Mouse (Mus musculus) liver, embryonic 16.5 days (tissue): ENCODE results near the gene Zcchc3. TPM values are rescaled to one million over a fixed set of nuclear protein-coding genes. Genes with fewer than 3 reads are reported as not detected.

ENCODE experiments used
- ATAC-seq: fragments of 200-750 bp; cut with Nextera tagmentation; 2 replicates; pipeline ENCODE4 v1.8.0; 2017; ENCODE audit warnings: low read depth, mild to moderate bottlenecking, moderate number of reproducible peaks, moderate library complexity
- H3K27ac ChIP-seq: fragments of 300-500 bp; sonication (generic); 2 replicates; pipeline ENCODE4 v1.5.1; 2014; ENCODE audit warnings: mild to moderate bottlenecking, low read length
- H3K27me3 ChIP-seq: fragments of 300-500 bp; sonication (generic); 2 replicates; pipeline ENCODE4 v1.6.1; 2014; ENCODE audit warnings: low read depth, low read length, mixed read lengths; ENCODE audit not compliant: control insufficient read depth, insufficient read depth
- H3K36me3 ChIP-seq: fragments of 300-500 bp; sonication (generic); 2 replicates; pipeline ENCODE4 v1.6.1; 2014; ENCODE audit warnings: mild to moderate bottlenecking; ENCODE audit not compliant: control insufficient read depth, insufficient read depth
- H3K4me1 ChIP-seq: fragments of 300-500 bp; sonication (generic); 2 replicates; pipeline ENCODE4 v1.6.1; 2014; ENCODE audit warnings: low read depth, low read length, mixed read lengths; ENCODE audit not compliant: control insufficient read depth
- H3K4me2 ChIP-seq: fragments of 300-500 bp; sonication (generic); 2 replicates; pipeline ENCODE4 v1.6.1; 2014; ENCODE audit warnings: low read depth, low read length, mixed read lengths
- H3K4me3 ChIP-seq: fragments of 300-500 bp; sonication (generic); 2 replicates; pipeline ENCODE4 v1.5.1; 2014; ENCODE audit warnings: low read depth, mild to moderate bottlenecking, low read length
- H3K9ac ChIP-seq: fragments of 300-500 bp; sonication (generic); 2 replicates; pipeline ENCODE4 v1.6.1; 2014; ENCODE audit warnings: low read depth, low read length
- H3K9me3 ChIP-seq: fragments of 300-500 bp; sonication (generic); replicated peaks from 2 replicates; pipeline ENCODE4 v1.6.1; 2016; ENCODE audit warnings: low read length; ENCODE audit not compliant: control insufficient read depth
- WGBS: fragments of 180-500 bp; shearing (Covaris S2); extraction: QIAGEN DNeasy Blood & Tissue Kit; methylation state at CpG from one replicate; pipeline ENCODE4 v1.1.7; 2014; ENCODE audit not compliant: insufficient replicate concordance; 5-methylcytosine and 5-hydroxymethylcytosine counted together
- polyA plus RNA-seq: library from polyadenylated mRNA; unstranded; fragments of >200 nt; fragmentation: Nextera tagmentation; extraction: Ambion mirVana; gene quantifications from 2 replicates; pipeline ENCODE4 v1.2.1, GENCODE M21; 2015

Gene Zcchc3
- polyA plus RNA-seq, 1 experiment from 2014 or later: 6.7 TPM

DNA sequence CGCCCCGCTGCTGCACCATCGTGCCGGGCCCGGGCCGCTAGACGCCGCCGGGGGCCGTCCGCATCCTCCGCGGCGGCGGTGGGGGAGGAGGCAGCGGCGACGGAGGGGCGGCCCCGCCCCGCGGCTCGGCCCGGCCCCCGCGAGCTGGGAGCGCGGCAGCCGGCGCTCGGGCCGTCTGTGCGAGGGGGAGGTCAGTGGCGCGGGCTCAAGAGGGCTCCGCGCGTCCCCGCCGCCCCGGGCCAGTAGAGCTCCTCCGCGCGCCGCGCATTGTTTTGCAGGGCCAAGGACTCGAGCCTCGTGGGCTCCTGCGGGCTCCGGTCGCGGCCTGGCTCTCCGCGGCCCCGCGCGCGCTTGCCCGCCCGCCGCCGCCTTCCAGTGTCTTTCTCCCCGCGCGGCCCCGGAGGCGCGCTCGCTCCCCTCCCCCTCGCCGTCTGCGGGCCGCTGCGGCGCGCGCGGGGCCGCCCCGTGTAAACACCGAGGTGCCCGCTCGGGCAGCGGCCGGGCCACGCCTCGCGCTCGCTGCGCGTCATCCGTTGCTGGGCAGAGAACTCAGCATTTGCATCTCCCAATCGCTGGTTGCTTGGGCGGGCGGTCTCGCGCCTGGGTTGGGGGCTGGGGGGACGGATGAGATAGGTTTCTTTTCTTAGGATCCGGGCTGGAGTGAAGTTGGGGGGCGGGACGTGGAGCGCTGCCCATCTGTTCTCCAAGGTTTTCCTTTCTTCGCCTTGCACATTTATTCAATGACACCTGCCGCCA lies 17.0 kb downstream of the Zcchc3 start, which contains the start of gene Sox12:
Gene Sox12 (minus strand): TSS at position 384 of the 756 bp plus-strand sequence.
- ATAC-seq: peak; percentile 66
- Histone ChIP-seq H3K27ac (peak within 1 kb of the TSS; percentile 93), H3K9ac (peak within 1 kb of the TSS; percentile 83), H3K9me3 (no peaks in the 10 kb centered on the region), H3K4me3 (peak within 1 kb of the TSS; percentile 79), H3K27me3 (no peaks in the 10 kb centered on the region), H3K4me1 (peaks cover 42% of the 10 kb centered on the region), H3K4me2 (peak within 1 kb of the TSS; percentile 90), H3K36me3 (no peaks in the 10 kb centered on the region)
- WGBS: 0% methylated on average over 83 of the region's 104 CpGs

DNA sequence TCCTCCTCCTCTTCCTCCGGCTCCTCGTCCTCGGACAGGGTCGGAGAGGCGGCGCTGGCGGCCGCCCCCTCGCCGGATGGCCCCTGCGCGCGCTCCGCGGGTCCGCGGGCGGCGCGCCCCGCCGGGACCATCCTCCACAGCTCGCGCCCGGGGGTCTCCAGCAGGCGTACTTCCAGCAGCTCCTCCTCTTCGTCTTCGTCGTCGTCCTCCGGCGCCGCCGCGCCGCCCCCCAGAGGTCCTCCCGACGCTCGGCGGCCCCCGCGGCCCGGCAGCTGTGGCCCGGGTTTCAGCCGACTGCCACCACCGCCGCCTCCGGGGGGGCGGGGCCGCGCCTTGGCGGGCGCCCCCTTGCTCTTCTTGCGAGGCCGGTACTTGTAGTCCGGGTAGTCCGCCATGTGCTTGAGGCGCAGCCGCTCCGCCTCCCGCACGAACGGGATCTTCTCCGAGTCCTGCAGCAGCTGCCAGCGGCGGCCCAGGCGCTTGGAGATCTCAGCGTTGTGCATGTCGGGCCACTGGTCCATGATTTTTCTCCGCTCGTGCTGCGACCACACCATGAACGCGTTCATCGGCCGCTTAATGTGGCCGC lies 17.7 kb downstream of the Zcchc3 start:
- Histone ChIP-seq H3K27ac (peak overlapping the region; percentile 93), H3K27me3 (no peaks in the 10 kb centered on the region), H3K4me2 (peak overlapping the region; percentile 90), H3K9me3 (no peaks in the 10 kb centered on the region), H3K36me3 (no peaks in the 10 kb centered on the region), H3K4me1 (peaks cover 42% of the 10 kb centered on the region), H3K4me3 (peak overlapping the region; percentile 79), H3K9ac (peak overlapping the region; percentile 83)
- WGBS: under 1% methylated on average over 66 of the region's 77 CpGs
- ATAC-seq: peak; percentile 10; the same call in 1 of the 2 replicates

DNA sequence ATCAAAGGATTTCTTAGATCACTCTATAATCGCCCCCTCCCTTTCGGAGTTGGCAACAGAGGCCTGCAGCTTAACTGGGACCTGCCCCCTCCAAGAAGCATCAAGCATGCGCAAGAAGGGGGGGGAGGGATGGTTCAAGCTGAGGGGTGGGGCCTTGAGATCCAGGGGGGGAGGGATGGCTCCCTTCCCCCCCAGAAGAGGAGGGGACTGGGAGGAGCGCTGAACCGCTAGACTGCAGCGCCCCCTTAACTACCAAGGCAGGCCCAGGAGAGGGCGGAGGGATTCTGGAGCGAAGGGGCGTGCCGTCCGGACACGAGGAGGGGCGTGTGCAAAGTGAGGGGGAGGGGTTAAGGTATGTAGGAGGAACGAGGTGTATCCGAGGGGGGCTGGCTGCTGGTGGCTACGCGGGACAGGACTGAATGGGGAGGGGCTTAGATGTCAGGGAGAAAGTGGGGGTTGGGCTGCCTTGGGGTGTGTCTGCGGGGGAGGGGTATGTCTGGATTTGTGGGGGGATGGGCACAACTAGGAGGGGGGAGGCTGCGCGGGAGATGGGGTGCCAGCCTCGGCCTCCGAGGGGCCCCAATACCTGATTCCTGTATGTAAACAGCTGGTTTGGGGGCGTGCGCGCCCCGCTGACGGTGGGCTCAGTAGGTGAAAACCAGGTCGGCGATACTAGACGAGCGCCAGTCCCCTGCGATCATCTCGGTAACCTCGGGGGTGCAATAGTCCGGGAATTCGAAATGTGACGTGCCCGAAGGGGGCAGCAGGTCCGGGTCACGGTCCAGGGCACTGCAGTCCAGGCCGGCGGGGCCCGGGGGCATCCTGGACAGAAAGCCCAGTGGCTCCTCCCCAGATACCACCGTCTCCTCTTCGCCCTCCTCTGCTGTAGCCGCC lies 18.5 kb downstream of the Zcchc3 start:
- Histone ChIP-seq H3K27me3 (no peaks in the 10 kb centered on the region), H3K36me3 (no peaks in the 10 kb centered on the region), H3K27ac (peak overlapping the region; percentile 93), H3K9me3 (no peaks in the 10 kb centered on the region), H3K4me3 (peak overlapping the region; percentile 79), H3K9ac (peak overlapping the region; percentile 83), H3K4me1 (peaks cover 42% of the 10 kb centered on the region), H3K4me2 (peak overlapping the region; percentile 90)
- peak; percentile 47 for ATAC-seq
- under 1% methylated on average over 45 of the region's 46 CpGs for WGBS

GRCm38 (mm10) chr2:152395271-152395920 lies 19.4 kb downstream of the Zcchc3 start:
- H3K9me3 ChIP-seq: no peaks in the 10 kb centered on the region
- H3K27ac ChIP-seq: no peak overlapping the region
- H3K4me2 ChIP-seq: peak overlapping the region; percentile 90
- H3K4me3 ChIP-seq: peak overlapping the region; percentile 79
- no peaks in the 10 kb centered on the region for H3K27me3 ChIP-seq
- no peak overlapping the region for H3K9ac ChIP-seq
- no peaks in the 10 kb centered on the region for H3K36me3 ChIP-seq
- peaks cover 42% of the 10 kb centered on the region for H3K4me1 ChIP-seq
- ATAC-seq: no peak
- WGBS: 25% methylated on average over 12 of the region's 13 CpGs

DNA sequence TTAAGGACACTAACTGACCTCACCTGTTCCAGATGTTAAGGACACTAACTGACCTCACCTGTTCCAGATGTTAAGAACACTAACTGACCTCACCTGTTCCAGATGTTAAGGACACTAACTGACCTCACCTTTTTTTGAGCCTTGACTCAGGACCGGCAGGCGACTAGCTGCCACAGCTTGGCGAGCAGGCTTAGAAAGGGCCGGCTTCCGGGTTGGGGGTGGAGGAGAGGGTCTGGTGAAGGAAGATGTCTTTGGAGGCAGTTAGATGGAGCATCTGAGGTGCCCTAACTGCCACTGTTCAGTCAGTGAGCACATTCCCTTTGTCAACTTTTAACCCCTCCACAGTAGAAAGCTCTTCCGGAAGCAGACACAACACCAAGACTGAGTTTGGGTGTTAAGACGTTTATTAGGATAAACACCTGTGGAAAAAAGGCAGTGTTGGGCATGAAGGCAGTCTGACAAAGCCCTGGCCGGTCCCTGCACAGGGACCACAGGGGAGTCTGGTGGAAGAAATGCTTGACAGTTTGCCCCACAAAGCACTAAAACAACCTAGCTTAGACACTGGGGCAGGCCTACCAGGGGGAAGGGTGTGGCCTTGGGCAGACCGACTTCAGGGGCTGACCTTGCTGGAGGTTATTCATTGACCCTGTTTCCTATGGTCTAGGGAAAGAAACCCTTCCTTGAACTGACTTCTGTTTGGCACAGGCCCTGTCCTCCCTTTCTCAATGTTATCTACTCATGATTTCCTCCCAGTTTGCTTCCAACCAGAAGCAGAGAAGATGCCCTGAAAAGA lies 21.4 kb downstream of the Zcchc3 start:
- Histone ChIP-seq H3K9ac (no peak overlapping the region), H3K4me2 (no peak overlapping the region), H3K9me3 (no peaks in the 10 kb centered on the region), H3K27me3 (no peaks in the 10 kb centered on the region), H3K27ac (no peak overlapping the region), H3K4me1 (peaks cover 28% of the 10 kb centered on the region), H3K36me3 (no peaks in the 10 kb centered on the region), H3K4me3 (no peak overlapping the region)
- ATAC-seq: no peak
- 59% methylated on average over 9 of the region's 9 CpGs for WGBS

- H3K4me2 ChIP-seq: no peak overlapping the region
- no peak for ATAC-seq
- H3K36me3 ChIP-seq: no peaks in the 10 kb centered on the region
- no peaks in the 10 kb centered on the region for H3K27me3 ChIP-seq
- WGBS: 16% methylated on average over 3 of the region's 3 CpGs
- no peaks in the 10 kb centered on the region for H3K9me3 ChIP-seq
- no peak overlapping the region for H3K27ac ChIP-seq
- H3K9ac ChIP-seq: no peak overlapping the region
- H3K4me3 ChIP-seq: no peak overlapping the region
- H3K4me1 ChIP-seq: peaks cover 24% of the 10 kb centered on the region
These were observed 22.0 kb downstream of the Zcchc3 start for GRCm38 (mm10) chr2:152392786-152393185.

DNA sequence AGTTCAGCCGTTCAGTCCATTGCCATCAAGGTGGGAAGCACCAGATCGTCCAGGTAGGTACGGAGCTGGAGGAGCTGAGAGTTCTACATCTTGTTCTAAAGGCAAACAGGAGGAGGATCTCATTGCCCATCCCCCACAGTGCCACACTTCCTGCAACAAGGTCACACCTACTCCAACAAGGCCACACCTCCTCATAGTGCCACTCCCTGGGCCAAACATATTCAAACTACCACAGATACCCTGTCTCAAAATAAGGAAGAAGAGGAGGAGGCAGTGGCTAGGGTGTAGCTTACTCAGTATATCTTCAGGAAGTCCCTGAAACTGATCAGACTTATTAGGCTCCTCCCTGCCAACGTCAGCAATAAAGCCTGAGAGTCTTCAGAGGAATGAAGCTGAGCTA lies 30.6 kb downstream of the Zcchc3 start:
- H3K4me1 ChIP-seq: no peaks in the 10 kb centered on the region
- WGBS: 64% methylated on average over 4 of the region's 4 CpGs
- ATAC-seq: no peak
- no peak overlapping the region for H3K4me3 ChIP-seq
- no peak overlapping the region for H3K9ac ChIP-seq
- H3K9me3 ChIP-seq: no peaks in the 10 kb centered on the region; the same call in 1 of the 2 replicates
- H3K27ac ChIP-seq: no peak overlapping the region
- no peaks in the 10 kb centered on the region for H3K27me3 ChIP-seq
- H3K4me2 ChIP-seq: no peak overlapping the region
- no peaks in the 10 kb centered on the region for H3K36me3 ChIP-seq

GRCm38 (mm10) chr2:152376345-152376741 lies 38.5 kb downstream of the Zcchc3 start, which contains the start of gene Nrsn2:
Gene Nrsn2, minus strand, starts transcription at chr2:152376638.
- WGBS: 8% methylated on average over 16 of the region's 16 CpGs
- H3K9me3 ChIP-seq: no peaks in the 10 kb centered on the region
- H3K27ac ChIP-seq: no peak within 1 kb of the TSS
- H3K4me3 ChIP-seq: no peak within 1 kb of the TSS
- no peak within 1 kb of the TSS for H3K9ac ChIP-seq
- ATAC-seq: no peak
- peaks cover 31% of the 10 kb centered on the region for H3K27me3 ChIP-seq
- H3K4me2 ChIP-seq: no peak within 1 kb of the TSS
- peaks cover 3% of the 10 kb centered on the region; the same call in 1 of the 2 replicates for H3K4me1 ChIP-seq
- H3K36me3 ChIP-seq: no peaks in the 10 kb centered on the region
